Mouse (Mus musculus) hindlimb bud, embryonic 11.5 days (tissue): ENCODE measurements around the gene Deaf1.

ENCODE experiments used
- DNase-seq: peaks from one replicate; pipeline ENCODE4 v3.0.0-alpha.2; 2012; ENCODE audit warnings: low read depth, low spot score; ENCODE audit errors: extremely low spot score

The Deaf1 gene

GRCm38 (mm10) chr7:141299175-141299574 lies 28.3 kb downstream of the Deaf1 start:
- no peak for DNase-seq

GRCm38 (mm10) chr7:141297926-141298650 lies 29.4 kb downstream of the Deaf1 start:
- no peak for DNase-seq

GRCm38 (mm10) chr7:141294479-141294878 lies 33.0 kb downstream of the Deaf1 start:
- no peak for DNase-seq

- no peak for DNase-seq
Measured at GRCm38 (mm10) chr7:141293852-141294471, 33.5 kb downstream of the Deaf1 start.

GRCm38 (mm10) chr7:141292583-141293388 lies 34.7 kb downstream of the Deaf1 start:
- no peak for DNase-seq

GRCm38 (mm10) chr7:141291921-141292582 lies 35.4 kb downstream of the Deaf1 start, which contains the start of gene Drd4:
Drd4 (plus strand) TSS chr7:141292006.
- DNase-seq: no peak

GRCm38 (mm10) chr7:141288042-141288441 lies 39.4 kb downstream of the Deaf1 start:
- no peak for DNase-seq

- DNase-seq: no peak
Measured at GRCm38 (mm10) chr7:141282756-141283155, 44.7 kb downstream of the Deaf1 start.

GRCm38 (mm10) chr7:141281442-141281841 lies 46.0 kb downstream of the Deaf1 start:
- no peak for DNase-seq

- DNase-seq: no peak
Measured at GRCm38 (mm10) chr7:141278766-141279590, 48.5 kb downstream of the Deaf1 start, which contains the start of gene Sct. Sct (minus strand) TSS chr7:141279133.

- no peak for DNase-seq
Measured at GRCm38 (mm10) chr7:141277701-141278678, 49.5 kb downstream of the Deaf1 start.

GRCm38 (mm10) chr7:141276546-141276945 lies 50.9 kb downstream of the Deaf1 start, which contains the start of gene Cdhr5:
Cdhr5 (minus strand) TSS chr7:141276786.
- no peak for DNase-seq

- no peak for DNase-seq
Measured at GRCm38 (mm10) chr7:141275356-141275755, 52.1 kb downstream of the Deaf1 start.

GRCm38 (mm10) chr7:141270631-141271030 lies 56.9 kb downstream of the Deaf1 start:
- DNase-seq: no peak

GRCm38 (mm10) chr7:141269273-141269545 lies 58.3 kb downstream of the Deaf1 start:
- no peak for DNase-seq

- no peak for DNase-seq
Measured at GRCm38 (mm10) chr7:141268466-141269272, 58.8 kb downstream of the Deaf1 start.

- DNase-seq: no peak
Measured at GRCm38 (mm10) chr7:141265739-141266561, 61.5 kb downstream of the Deaf1 start, which contains the start of gene Irf7. Irf7 (minus strand) TSS chr7:141266481.

GRCm38 (mm10) chr7:141265411-141265738 lies 62.1 kb downstream of the Deaf1 start:
- DNase-seq: no peak
